Mouse (Mus musculus) frontal cortex, postnatal 10 days (tissue): Measurements from ENCODE around the gene Cnga3.
A peak's percentile ranks its signal among the peaks of the same experiment; 100 is the strongest.

ENCODE experiments used
- DNase-seq, 2 experiments: peaks; one replicate each; pipeline ENCODE4 v3.0.0; 2022; ENCODE audit warnings: low spot score in 2 of 2, mixed read lengths in 1 of 2

The Cnga3 gene

DNA sequence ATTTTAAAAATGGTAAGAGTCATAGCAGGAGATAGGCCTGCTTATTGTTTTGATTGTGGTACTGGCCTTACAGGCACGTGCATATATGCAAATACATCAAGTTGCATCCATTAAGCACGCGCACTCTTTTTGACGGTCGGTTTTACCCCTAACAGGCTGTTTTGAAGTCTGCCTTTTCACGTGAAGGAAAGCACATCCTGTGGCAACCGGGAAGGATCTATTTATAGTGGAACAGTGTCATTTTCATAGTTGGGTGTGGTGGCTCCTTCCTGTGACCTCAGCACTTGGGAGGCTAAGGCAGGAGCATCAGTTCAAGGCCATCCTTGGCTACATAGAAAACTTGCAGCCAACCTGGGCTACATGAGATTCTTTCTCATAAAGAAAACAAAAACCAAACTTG lies 72.3 kb downstream of the Cnga3 start:
- no peak for DNase-seq

DNA sequence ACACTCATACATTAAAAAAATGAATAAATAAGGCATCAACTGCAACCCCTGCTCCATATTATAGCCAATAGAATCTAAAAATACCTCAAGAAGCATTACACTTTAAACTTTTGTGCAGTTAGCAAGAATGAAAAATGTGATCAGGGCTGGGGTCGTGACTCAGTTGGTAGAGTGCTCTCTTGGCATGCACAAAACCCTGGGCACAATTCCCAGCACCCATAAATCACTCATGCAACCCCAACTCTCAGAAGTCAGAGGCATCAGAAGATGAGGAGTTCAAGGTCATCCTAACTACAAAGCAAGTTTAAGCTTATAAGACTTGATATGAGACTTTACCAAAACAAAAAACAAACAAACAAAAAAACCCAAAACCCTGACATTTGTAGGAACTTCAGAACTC lies 73.5 kb downstream of the Cnga3 start:
- no peak for DNase-seq

DNA sequence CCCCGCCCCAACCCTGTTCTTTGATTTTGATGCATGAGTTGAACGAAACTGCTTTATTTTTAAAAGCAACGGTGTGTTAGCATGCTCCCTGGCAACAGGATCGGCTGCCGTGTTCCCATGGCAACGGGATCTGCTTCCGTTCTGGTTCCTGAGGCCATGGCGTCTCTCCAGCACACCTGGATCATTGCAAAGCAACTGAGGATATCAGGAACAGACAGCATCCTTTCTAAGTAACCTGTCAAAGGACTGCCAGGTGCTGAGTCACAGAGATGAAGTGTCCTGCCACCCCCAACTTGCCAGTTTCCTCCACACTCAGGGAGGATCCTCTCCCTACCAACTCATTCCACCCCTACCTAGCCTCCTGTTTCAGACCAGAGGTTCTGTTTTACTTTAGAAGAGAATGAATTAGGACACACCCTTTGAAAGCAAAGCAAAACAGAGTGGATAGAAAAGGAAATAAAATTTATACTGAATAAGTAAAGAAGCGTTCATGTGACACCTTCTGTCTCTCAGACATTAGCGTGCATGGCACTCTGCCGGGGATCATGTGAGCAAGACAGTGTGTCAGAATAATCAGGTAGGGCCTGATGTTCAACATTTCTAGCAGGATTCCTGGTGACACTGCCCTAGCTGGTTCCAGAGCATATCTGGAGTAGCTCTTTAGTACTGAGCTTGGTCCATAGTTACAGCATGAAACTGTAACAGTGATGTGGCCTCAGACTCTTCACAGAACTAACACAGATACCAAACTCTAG lies 74.1 kb downstream of the Cnga3 start:
- peak in 1 of 2 experiments; percentile 60 for DNase-seq

DNA sequence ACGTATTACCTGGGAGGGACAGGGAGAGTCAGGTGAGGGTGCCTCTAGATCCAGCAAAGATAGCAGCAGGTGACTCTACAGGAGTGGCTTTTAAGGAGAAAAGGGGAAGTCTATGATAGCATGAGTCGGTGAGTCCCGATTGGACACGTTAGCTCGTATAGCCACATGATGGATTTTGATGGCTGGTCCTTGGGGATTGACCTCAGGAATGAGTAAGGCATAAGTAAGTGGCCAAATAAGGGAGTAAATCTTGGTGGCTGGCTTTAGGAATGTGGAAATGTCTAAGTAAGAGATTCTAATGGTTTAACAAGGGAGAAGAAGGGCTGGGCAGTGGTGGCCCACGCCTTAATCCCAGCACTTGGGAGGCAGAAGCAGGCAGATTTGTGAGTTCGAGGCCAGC lies 74.7 kb downstream of the Cnga3 start:
- DNase-seq, result no peak

DNA sequence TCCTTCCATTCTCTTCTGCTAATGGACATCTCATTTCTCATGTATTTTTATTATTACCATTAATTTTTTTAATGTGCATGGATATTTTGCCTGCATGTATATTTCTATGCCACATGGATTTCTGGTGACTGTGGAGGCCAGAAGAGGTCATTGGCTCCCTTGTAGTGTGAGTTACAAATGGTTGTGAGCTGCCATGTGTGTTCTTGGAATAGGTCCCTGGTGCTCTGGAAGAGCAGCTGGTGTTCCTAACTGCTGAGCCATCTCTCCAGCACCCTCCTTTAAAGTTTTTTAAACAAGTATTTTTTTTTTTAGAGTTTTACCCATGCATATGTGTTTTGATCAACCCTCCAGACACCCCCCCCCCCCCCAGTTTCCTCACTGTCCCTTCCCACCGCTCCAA lies 82.2 kb downstream of the Cnga3 start:
- DNase-seq, result no peak

DNA sequence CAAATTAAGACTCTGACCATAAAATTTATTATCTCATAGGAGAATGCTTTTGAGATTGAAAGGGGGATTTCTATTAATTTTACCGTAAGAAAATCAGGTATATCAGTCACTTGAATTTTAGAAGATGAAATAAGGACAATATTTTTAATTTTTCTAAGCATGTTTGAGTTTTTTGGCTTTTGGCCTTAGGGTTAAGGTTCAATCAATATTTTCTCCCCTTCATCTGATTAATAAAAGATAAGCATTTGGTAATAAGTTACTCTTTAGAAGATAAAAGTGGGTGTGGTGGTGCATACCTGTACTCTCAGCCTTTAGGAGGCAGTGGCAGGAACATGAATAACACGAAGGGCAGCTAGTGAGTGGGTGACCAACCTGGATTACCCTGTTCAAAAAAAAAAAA lies 84.7 kb downstream of the Cnga3 start:
- DNase-seq, result no peak

DNA sequence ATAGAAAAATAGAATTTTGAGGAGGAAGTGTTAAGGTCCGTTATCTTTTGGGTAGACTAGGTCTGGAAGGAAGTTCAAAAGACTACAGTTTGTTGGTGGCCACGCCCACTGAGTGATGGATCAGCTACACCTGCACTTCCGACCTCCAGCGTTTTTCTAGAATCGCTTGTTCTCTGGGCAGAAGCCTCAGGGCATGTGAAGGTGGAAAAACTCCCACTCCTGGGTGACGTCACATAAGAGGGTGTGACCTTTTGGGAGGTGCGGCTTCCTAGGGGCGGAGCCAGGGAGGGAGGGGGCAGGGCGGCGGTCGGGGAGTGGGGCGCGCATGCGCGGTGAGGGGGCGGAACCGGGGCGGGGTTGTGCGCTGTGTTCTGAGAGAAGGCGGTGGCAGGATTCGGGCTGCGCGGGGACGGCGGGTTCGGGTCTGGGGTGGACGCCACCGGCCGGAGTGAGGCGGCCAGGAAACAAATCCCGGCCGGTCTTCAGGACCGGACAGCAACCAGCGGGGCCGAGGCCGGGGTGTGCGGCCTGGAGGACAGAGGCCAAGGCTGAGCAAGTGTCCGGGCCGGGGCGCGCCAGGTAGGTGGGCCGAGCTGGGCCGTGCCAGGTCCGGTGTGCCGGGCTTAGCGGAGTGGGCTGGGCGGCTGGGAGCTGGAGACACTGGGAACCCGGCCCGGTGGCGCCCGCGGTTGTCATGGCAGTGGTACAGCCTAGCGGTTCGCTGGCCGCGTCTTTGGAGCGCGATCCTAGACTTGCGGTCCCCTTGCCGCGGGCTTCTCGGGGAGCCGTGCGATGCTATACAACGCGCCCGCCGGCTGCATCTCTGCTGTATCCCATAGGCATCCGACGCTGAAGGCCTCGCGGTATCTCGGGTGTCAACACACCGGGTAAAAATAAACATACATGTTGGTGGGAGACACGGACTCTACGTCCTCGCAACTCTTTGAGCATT lies 85.6 kb downstream of the Cnga3 start, which contains the start of gene Inpp4a:
Gene Inpp4a, plus strand, starts transcription at position 326 of the 952 bp plus-strand sequence.
- peak; percentile 78 to 90 for DNase-seq

DNA sequence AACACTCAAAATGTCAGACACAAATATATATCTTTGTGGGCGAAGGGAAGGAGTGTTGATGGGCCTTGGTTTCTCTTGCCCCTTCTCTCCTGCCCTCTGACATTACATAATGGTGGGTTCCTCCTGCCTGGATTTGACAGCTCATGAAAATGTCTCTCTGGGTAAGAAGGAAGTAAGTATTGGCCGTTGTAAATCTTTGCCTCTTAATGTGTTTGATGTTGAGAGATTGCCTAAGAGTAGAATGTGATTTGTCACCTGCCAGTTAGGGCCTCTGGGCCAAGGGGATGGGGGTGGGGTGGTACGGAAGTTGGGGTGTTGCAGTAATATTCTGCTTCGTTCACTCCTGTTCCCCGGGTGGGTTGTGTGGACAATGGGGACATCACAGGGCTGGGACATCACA lies 86.4 kb downstream of the Cnga3 start:
- no peak for DNase-seq

DNA sequence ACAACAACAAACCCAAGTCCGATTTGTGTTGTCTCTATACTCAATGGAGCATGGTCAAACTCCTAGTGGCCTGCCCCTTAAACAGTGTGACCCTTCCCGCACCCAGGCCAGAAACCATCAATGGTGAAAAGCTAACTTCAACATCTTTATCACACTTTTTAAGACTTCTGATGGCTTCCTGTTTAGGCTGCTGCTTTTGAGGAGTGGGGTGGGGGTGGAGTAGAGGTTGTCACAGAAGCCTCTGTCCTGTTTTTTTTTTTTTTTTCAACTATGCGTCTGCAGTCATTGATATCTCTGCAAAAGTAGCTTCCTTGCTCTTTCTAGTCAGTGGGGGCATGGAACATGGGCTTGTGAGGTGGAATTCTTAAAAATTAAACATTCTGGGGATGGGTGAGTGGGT lies 88.6 kb downstream of the Cnga3 start:
- no peak for DNase-seq

DNA sequence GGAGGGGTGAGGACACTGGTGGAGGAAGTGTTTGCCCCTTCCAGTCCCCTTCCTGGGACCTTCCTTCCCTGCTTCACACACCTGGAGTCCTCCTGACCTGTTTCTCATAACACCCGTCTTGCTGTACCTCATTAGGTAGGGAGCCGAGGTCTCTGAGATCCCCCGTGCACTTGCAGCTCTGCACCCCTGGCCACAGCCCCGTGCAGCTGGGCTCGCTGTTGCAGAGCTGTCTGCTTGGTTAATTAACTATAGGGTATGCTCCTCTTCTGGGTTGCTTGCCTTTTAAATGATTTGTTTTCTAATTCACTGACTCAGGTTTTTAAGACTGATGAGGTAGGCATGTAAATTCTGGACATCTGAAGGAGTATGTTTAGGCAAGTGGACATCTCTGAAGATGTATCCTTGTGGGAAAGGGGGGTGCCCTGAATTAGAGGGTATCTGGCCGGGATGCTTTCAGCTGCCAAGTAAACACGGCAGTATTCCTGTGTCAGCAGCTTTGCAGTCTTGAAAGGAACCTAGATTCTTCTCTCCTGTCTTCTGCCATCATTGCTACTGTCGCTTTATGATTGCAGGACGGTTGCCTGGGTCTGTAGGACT lies 91.6 kb downstream of the Cnga3 start:
- DNase-seq, result no peak

DNA sequence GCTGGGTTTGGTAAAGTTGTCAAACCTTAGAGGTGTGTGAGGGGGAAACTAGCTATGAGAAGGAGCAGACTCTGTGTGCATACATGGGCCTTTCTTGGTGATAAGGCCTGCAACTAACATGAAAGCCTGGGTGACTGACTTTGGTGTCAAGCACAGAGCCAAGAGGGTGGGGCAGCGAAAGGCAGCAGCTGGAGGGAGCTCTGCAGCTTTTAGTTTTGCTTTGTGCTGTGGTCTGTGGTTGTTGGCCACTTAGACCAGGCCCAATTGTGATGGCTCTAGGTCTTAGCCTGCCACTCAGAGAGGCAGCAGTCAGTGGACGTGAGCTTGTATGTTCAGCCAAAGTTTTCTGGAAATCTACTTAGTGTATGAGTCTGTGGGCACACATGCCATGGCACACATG lies 93.4 kb downstream of the Cnga3 start:
- no peak for DNase-seq

DNA sequence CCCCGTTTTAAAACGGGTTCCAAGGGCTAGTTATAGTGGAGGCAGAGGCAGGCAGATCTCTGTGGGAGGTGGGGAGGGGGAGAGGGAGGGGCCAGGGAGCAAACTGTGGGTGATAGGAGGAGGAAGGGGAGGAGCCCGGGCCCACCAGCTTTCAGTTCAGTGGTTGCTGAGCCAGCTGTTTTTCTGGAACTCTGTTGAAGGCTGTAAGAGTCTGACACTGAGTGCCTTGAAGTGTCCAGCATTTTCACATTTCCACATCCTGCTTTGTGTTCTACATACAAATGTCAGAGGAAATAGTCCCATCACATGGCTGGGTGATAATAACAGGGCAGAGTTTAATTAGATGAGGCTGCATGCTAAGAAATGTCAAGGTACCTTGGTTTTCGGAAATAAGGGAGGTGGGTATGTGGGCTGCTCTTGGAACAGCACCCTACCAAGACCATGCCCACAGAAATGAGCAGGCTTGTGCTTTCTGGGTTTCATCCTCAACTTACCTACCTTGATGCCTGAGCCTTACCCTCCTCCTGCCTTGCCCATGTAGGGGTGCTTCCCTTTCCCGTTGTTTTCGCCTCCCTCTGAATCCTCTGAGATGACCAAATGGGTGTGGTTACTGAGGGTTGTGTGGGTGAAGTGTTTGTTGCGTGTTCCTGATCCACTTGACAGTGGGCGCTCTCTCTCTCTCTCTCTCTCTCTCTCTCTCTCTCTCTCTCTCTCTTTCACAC lies 93.9 kb downstream of the Cnga3 start:
- no peak for DNase-seq

DNA sequence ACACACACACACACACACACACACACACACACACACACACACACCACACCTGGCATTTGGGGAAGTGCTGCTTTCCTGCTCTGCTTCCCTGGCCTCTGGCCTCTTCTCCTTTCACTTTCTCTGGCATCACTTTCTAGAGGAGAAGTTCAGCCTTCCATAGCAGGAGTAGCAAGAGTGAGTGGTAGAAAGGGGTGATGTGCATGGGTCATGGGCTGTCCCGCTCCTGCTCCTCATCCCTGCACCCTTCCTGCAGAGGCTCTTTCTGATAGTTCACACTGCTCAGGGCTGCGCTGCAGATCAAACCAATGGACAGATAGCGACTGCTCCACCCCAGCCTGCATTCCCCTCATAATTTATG lies 94.5 kb downstream of the Cnga3 start:
- DNase-seq, result no peak

DNA sequence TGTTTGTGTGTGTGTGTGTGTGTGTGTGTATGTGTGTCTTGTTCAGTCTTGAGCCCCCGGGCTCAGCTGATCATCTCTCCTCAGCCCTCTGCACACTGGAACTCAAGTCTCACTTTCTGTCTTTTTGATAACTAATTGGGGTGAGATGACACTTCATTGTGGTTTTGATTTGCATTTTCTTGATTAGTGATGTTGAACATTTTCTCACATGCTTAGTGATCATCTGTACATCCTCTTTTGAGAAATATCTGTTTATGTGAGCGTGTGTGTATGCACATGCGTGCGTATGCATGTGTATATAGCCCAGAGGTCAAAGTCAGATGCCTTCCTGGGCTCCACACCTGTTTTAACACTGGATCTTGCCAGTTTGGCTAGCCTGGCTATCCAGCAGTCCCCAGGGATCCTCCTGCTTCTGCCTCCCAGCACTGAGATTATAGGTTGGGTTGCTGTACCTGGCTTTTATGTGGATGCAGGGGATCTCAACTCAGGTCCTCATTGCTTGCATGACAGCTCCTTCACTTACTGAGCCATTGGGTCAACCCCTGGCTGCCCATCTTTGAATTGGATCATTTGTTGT lies 95.8 kb downstream of the Cnga3 start:
- no peak for DNase-seq
